Mouse (Mus musculus) stomach, embryonic 16.5 days (tissue): ENCODE data around the gene Mok. TPM values are rescaled to one million over a fixed set of nuclear protein-coding genes. Genes with fewer than 3 reads are reported as not detected.

Experiments used
- ATAC-seq: fragments of 200-750 bp; cut with Nextera tagmentation; 2 replicates; pipeline ENCODE4 v1.8.0; 2017; ENCODE audit warnings: moderate number of reproducible peaks, moderate TSS enrichment; ENCODE audit not compliant: insufficient read depth, low FRiP score
- H3K27ac ChIP-seq: fragments of 300-500 bp; sonication (generic); 2 replicates; pipeline ENCODE4 v1.5.1; 2014; ENCODE audit warnings: low read length
- H3K27me3 ChIP-seq: fragments of 300-500 bp; sonication (generic); 2 replicates; pipeline ENCODE4 v1.6.1; 2014; ENCODE audit warnings: low read length, control low read depth, mixed read lengths; ENCODE audit not compliant: control insufficient read depth, insufficient read depth
- H3K36me3 ChIP-seq: fragments of 300-500 bp; sonication (generic); 2 replicates; pipeline ENCODE4 v1.6.1; 2014; ENCODE audit warnings: low read length; ENCODE audit not compliant: control insufficient read depth, insufficient read depth
- H3K4me1 ChIP-seq: fragments of 300-500 bp; sonication (generic); 2 replicates; pipeline ENCODE4 v1.6.1; 2014; ENCODE audit warnings: low read length, control low read depth, mixed read lengths; ENCODE audit not compliant: control insufficient read depth, insufficient read depth
- H3K4me2 ChIP-seq: fragments of 300-500 bp; sonication (generic); 2 replicates; pipeline ENCODE4 v1.6.1; 2014; ENCODE audit warnings: low read depth, low read length, mixed read lengths
- H3K4me3 ChIP-seq: fragments of 300-500 bp; sonication (generic); replicated peaks from 2 replicates; pipeline ENCODE4 v1.5.1; 2014; ENCODE audit warnings: mild to moderate bottlenecking, low read length
- H3K9ac ChIP-seq: fragments of 300-500 bp; sonication (generic); 2 replicates; pipeline ENCODE4 v1.6.1; 2014; ENCODE audit warnings: low read length
- H3K9me3 ChIP-seq: fragments of 300-500 bp; sonication (generic); replicated peaks from 2 replicates; pipeline ENCODE4 v1.6.1; 2016; ENCODE audit warnings: low read length, control low read depth; ENCODE audit not compliant: control insufficient read depth
- WGBS: fragments of 180-500 bp; shearing (Covaris S2); extraction: QIAGEN DNeasy Blood & Tissue Kit; methylation state at CpG from one replicate; pipeline ENCODE4 v1.1.7; 2014; 5-methylcytosine and 5-hydroxymethylcytosine counted together
- polyA plus RNA-seq: library from polyadenylated mRNA; unstranded; fragments of >200 nt; fragmentation: Nextera tagmentation; extraction: Ambion mirVana; gene quantifications from 2 replicates; pipeline ENCODE4 v1.2.1, GENCODE M21; 2015

The Mok gene
- polyA plus RNA-seq, 1 experiment from 2014 or later, result 2.9 TPM

DNA sequence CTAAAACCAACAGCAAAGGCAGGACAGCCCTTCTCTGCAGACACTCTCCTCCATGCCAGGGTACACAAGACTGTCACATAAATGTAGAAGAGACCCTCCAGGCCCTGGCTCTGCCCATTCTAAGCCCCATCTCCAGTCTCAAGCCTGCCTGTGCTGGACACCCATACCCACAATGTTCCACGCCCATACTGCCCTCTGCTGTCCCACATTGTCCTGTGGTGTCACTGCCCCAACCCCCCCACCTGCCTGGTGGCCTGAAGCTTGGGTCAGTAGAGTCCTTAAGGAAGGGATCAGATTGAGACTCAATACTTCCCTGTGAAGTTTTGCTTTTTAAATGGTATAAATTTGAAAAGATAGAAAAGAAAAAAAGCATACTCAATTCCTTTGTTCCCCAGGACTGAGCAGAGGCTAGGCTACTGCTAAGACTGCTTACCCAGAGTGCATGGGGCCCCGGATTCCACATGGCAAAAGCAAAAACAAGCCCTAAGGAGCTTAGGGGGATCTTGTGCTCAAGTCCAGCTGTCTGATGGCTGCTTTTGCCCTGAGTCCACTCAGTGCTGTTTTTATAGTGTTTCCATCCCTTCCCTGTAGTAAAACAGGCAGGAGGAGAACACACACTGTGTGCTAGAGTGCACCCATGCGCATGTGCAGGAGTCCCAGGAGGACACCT, 34.3 kb downstream of the Mok start:
- Histone ChIP-seq H3K9me3 (no peaks in the 10 kb centered on the region), H3K4me3 (no peak overlapping the region)
- ATAC-seq, result no peak

DNA sequence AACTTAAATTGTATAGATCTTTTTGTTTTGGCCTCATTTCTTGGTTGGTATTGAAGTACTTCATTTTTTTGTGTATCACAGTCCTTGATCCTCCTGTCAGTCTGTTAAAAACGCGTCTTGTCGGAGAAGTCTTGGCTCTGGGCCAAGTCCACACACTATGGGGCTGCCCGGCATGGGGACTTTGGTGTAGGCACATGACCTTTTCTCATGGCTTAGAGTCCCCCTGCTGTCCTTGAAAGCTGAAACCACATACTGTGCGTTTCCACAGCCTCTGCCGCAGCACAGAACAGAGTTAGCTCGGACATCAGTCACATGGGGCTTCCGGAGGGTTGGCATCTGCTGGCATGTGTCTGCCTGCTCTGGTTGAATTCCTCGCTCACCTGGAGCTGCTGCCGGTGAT, 36.5 kb downstream of the Mok start:
- H3K36me3 ChIP-seq, result no peaks in the 10 kb centered on the region
- peaks cover 16% of the 10 kb centered on the region for H3K4me1 ChIP-seq
- ATAC-seq, result no peak; the same call in 1 of the 2 replicates
- H3K4me2 ChIP-seq, result no peak overlapping the region
- H3K9me3 ChIP-seq, result no peaks in the 10 kb centered on the region
- no peaks in the 10 kb centered on the region for H3K27me3 ChIP-seq
- no peak overlapping the region for H3K27ac ChIP-seq
- no peak overlapping the region for H3K4me3 ChIP-seq
- 36% methylated on average over 10 of the region's 10 CpGs for WGBS
- H3K9ac ChIP-seq, result no peak overlapping the region

More for the DNA sequence above, 34.3 kb downstream of the Mok start:
- peaks cover 16% of the 10 kb centered on the region for H3K4me1 ChIP-seq
- H3K9ac ChIP-seq, result no peak overlapping the region
- WGBS, result 80% methylated on average over 3 of the region's 3 CpGs
- H3K27ac ChIP-seq, result no peak overlapping the region
- no peak overlapping the region for H3K4me2 ChIP-seq
- no peaks in the 10 kb centered on the region for H3K27me3 ChIP-seq
- H3K36me3 ChIP-seq, result no peaks in the 10 kb centered on the region

DNA sequence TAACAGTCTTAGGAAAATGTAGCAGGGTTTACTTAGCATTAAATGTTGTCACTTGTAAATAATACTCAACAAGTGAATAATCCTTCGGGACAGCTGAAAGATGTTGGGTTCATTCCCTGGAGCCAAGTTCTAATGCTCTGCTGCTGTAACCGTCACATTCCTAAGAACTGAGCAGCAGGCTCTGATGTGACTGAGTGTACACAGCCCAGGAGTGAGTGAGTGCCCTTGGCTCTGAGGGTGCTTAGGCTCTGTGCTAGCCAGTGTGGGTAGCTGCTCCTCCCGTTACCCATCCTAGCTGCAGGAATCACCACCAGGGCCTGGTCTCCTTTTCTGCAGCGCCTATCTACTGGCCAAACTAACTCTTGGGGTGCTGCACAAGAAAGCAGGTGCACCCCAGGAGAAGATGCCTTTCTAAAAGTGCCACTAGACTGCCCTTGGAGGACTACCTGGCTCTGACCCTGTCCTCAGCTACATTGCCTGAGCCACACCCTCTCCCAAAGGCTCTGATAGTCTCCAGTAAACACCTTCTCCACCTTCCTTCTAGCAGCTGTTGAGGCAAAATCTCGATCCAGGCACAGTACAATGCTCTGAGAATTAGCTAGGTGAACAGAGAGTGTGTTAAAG, 38.0 kb downstream of the Mok start:
- no peak for ATAC-seq
- no peaks in the 10 kb centered on the region for H3K27me3 ChIP-seq
- H3K36me3 ChIP-seq, result no peaks in the 10 kb centered on the region
- H3K27ac ChIP-seq, result no peak overlapping the region
- H3K4me2 ChIP-seq, result no peak overlapping the region
- no peak overlapping the region for H3K9ac ChIP-seq
- WGBS, result 80% methylated on average over 5 of the region's 5 CpGs
- no peaks in the 10 kb centered on the region for H3K9me3 ChIP-seq
- H3K4me1 ChIP-seq, result peaks cover 10% of the 10 kb centered on the region
- no peak overlapping the region for H3K4me3 ChIP-seq

DNA sequence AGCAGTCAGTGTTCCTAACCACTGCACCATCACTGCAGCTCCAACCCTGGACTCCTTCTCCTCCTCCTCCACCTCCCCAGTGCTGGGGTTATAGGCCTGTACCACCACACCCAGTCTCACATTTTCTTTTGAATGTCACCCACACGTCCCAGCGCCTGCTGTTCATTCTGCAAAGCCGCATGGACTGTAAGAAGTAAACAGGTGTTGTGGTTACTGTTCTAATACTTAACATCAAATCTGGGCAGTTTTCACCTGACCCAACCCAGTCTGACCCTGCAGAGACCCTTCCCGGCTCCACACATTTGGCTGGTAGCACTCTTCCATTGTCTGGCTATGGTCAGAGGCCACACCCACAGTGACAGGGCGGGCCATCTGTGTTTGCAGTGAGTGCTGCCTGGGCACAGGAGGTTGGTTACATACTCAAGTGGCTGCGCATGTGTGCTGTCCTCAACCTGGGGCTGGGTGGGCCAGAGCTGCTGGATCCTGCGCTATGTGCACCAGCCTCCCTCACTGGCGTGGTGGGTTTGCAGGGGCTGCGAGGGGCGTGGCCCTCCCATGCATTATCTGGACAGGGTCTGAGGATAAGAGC, 38.8 kb downstream of the Mok start:
- Histone ChIP-seq H3K4me2 (no peak overlapping the region), H3K36me3 (no peaks in the 10 kb centered on the region), H3K4me3 (no peak overlapping the region), H3K9ac (no peak overlapping the region), H3K9me3 (no peaks in the 10 kb centered on the region), H3K27me3 (no peaks in the 10 kb centered on the region), H3K27ac (no peak overlapping the region), H3K4me1 (peaks cover 10% of the 10 kb centered on the region)
- 69% methylated on average over 10 of the region's 10 CpGs for WGBS
- peak; percentile 42; the same call in 1 of the 2 replicates for ATAC-seq

DNA sequence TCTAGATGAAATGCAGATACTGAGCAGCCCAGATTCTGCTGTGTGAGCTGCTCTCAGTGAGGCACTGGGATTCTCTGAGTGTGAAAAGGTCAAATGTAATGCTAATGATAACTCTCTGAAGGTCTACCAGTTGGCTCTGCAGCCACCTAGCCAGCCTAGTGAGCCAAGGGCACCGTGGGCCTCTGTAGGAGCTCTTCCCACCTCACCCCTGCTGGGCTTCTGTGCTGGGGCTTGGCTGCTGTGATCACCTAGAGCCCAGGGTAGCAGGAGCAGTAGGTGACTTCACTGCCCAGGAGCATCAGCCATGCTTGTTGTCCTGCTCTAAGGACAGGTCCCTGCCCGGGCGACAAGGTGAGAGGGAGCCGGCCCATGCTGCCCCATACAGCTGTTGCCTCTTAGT, 41.5 kb downstream of the Mok start:
- Histone ChIP-seq H3K4me2 (no peak overlapping the region), H3K9ac (no peak overlapping the region), H3K36me3 (no peaks in the 10 kb centered on the region), H3K27ac (no peak overlapping the region), H3K9me3 (no peaks in the 10 kb centered on the region), H3K4me1 (peaks cover 10% of the 10 kb centered on the region), H3K4me3 (no peak overlapping the region), H3K27me3 (no peaks in the 10 kb centered on the region)
- ATAC-seq, result no peak
- whole genome bisulfite sequencing, result 96% methylated on average over 4 of the region's 4 CpGs

DNA sequence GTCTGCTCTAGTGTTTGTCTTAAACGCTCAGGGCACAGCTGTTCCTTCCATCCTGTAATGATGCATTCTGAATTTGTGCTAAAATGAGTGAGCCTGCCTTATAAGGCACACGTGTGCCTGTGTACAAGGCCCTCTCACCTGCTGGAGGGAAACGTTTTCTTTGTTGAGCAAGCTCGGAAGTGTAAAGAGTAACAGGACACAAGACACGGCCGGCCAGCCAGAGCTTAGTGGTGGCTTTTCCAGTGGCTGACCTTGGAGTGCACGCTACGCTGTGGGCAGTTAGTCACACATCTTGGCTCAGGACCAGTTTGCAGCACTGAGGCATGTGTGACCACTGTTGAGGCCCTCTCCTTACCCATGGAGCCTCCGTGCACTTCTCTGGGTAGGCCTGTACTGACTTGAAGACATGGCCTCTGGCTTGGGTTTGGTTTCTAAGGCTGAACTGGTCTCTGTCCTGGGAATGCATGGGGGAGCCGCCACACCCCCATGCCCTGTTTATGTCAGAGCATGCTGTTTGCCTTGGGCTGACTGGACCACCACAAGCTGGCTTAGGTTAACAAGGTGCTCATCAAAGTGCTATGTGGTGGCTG, 42.8 kb downstream of the Mok start:
- Histone ChIP-seq H3K9me3 (no peaks in the 10 kb centered on the region), H3K4me1 (peaks cover 9% of the 10 kb centered on the region), H3K36me3 (no peaks in the 10 kb centered on the region), H3K4me3 (no peak overlapping the region), H3K9ac (no peak overlapping the region), H3K27me3 (no peaks in the 10 kb centered on the region), H3K4me2 (no peak overlapping the region), H3K27ac (no peak overlapping the region)
- 85% methylated on average over 10 of the region's 10 CpGs for WGBS
- peak; percentile 25; the same call in 1 of the 2 replicates for ATAC-seq

DNA sequence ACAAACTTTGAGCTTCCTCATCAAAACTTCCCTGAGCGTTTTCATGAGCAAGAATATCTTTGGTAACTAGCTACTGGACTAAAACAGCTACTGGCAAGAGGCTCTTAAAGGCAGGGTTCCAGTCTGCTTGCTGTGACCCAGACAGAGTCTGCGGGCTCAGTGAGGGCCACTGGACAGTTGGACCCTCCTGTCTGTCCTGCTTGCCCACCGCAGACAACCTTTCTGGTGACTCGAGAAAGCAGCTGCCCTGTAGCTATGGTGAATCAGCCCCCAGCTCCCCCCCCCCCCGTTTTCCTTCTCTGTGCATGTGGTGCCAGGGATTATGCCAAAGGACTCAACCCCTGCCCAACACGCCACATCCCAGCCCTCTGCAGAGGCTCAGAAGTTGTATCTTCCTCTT, 43.5 kb downstream of the Mok start:
- ATAC-seq, result no peak
- Histone ChIP-seq H3K4me1 (peaks cover 2% of the 10 kb centered on the region), H3K27me3 (no peaks in the 10 kb centered on the region), H3K4me3 (no peak overlapping the region), H3K9me3 (no peaks in the 10 kb centered on the region), H3K27ac (no peak overlapping the region), H3K36me3 (no peaks in the 10 kb centered on the region), H3K4me2 (no peak overlapping the region), H3K9ac (no peak overlapping the region)
- WGBS, result 86% methylated on average over 6 of the region's 6 CpGs

DNA sequence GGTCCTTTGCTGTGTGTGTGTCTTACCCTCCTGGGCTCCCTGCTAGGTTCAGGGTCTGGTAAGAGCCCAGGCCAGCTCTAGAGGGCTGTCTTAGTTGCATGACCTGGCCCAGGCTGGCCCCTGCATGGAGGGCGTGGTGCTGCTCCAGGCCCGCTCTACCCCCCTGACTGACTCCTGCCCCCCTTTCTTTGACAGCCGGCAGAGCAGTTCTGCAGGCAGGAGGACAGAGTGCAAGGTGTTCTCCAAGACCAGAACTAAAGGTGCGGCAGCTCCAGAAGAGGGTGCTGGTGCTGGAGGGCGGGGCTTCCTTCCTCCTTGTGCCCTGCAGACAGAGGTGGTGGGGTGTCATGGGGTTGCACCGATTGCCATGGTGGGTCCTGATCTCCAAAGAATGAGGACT, 44.0 kb downstream of the Mok start:
- 61% methylated on average over 6 of the region's 6 CpGs for WGBS
- H3K4me2 ChIP-seq, result no peak overlapping the region
- no peaks in the 10 kb centered on the region for H3K9me3 ChIP-seq
- no peaks in the 10 kb centered on the region for H3K36me3 ChIP-seq
- no peak overlapping the region for H3K4me3 ChIP-seq
- H3K9ac ChIP-seq, result no peak overlapping the region
- H3K27me3 ChIP-seq, result no peaks in the 10 kb centered on the region
- no peak overlapping the region for H3K27ac ChIP-seq
- ATAC-seq, result peak; percentile 44
- H3K4me1 ChIP-seq, result no peaks in the 10 kb centered on the region; the same call in 1 of the 2 replicates

DNA sequence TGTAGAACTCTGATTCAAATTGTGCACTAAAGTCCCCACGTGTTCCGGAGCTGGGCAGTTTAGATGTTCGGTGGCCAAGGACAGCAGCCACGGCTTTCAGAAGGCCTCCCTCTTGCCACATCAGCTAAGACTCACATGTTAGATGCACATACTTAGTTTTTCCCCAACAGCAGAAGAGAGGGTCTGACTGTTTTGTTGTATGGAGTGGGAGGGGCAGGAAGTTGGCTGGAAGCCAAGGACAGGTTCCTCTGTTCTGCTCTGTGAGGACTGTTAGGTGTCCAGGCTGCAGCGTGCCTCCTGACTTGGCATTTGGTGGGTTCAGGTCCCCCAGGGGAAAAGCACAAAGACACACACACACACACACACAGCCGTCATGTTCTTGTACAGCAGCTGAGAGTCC, 45.7 kb downstream of the Mok start:
- no peak overlapping the region for H3K27ac ChIP-seq
- no peak overlapping the region for H3K4me3 ChIP-seq
- ATAC-seq, result no peak
- no peaks in the 10 kb centered on the region for H3K27me3 ChIP-seq
- 80% methylated on average over 6 of the region's 6 CpGs for WGBS
- H3K9ac ChIP-seq, result no peak overlapping the region
- no peaks in the 10 kb centered on the region; the same call in 1 of the 2 replicates for H3K4me1 ChIP-seq
- H3K9me3 ChIP-seq, result no peaks in the 10 kb centered on the region
- no peak overlapping the region for H3K4me2 ChIP-seq
- no peaks in the 10 kb centered on the region for H3K36me3 ChIP-seq
